Mouse (Mus musculus): ENCODE data around the gene Lbx1. TPM values are rescaled to one million over a fixed set of nuclear protein-coding genes. Genes with fewer than 3 reads are reported as not detected.
A peak's percentile ranks its signal among the peaks of the same experiment; 100 is the strongest.

Lbx1 gene
- total and polyA plus RNA-seq, 3 experiments, result not detected

DNA sequence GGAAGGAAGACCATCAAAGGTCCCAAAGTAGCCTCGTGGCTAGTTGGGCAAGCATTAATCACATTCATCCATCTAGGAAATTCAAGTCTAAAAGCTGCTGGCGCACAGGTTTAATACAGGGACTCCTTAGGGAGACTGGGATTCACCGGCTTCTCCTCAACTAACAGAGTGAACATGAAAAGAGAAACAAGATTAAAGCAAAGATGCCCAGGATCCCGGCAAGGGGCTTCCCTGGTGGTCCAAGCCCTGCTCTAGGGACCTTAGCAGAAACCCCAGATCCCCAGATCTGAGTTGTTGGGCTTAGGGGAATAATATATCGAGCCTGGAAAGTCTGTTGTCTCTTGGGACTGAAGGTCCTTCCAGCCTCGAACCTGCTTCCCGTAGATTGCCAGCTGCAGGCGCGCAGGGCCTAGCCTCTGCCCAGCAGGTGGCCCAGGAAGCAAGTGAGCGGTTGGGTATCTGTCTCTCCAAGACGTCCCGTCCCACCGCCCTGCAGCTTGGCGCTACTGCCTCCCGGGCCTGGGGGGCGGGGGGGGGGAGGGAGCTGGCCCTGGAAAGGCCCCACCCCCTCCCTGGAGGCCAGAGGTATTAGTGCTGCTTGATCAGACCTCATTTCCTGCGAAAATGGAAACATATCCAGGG, 13.3 kb downstream of the Lbx1 start:
- Histone ChIP-seq H3K27ac (ENCODE audit: insufficient read depth, low read depth) (no peak overlapping the region), H3K9me3 (replicated peaks; ENCODE audit: low read length) (no peaks in the 10 kb centered on the region), H3K36me3 (replicated peaks in 1 of 2; ENCODE audit: control insufficient read depth in 1 of 2, insufficient read depth in 1 of 2, low read length in 1 of 2) (no peaks in the 10 kb centered on the region), H3K9ac (ENCODE audit: insufficient read depth, low read depth) (no peak overlapping the region), H3K79me2 (replicated peaks; ENCODE audit: control insufficient read depth, extremely low read depth, insufficient read depth, poor library complexity, severe bottlenecking) (no peaks in the 10 kb centered on the region), H3K27me3 (replicated peaks) (peaks cover 75% of the 10 kb centered on the region), H3K4me1 (ENCODE audit: control insufficient read depth in 1 of 2, insufficient read depth in 2 of 2) (peaks cover 5 to 29% of the 10 kb centered on the region in 2 experiments; a peak in 3 of 4 replicates), H3K4me2 (ENCODE audit: insufficient read depth, low read depth, poor library complexity, severe bottlenecking) (no peak overlapping the region), H3K4me3 (replicated peaks in 1 of 3; ENCODE audit: low read depth in 2 of 3, low read length in 2 of 3, poor library complexity in 1 of 3) (no peak overlapping the region)
- DNase-seq (ENCODE audit: extremely low read depth), result no peak
- in situ Hi-C loops (cut with MboI; ENCODE audit: low pct_ligation_motif_present, low pct_unique_long_range_greater_than_20kb, low sequenced_read_pairs) (loop anchor here (5.0 kb wide), 2 partner anchors 215 to 325 kb away; no protein-coding TSS in a partner anchor), dilution Hi-C loops (cut with MboI; ENCODE audit: extremely low pct_ligation_motif_present, extremely low pct_unique_long_range_greater_than_20kb, low sequenced_read_pairs) (no loop called here)
- TF ChIP-seq CTCF (conservative IDR thresholded peaks at IDR 0.05 in 1 of 2, IDR thresholded peaks at IDR 0.05 in 1 of 2; ENCODE audit: low read depth in 2 of 2, low read length in 2 of 2) (peak in 1 of 2 experiments; percentile 45; a peak in 2 of 4 replicates), SMC3 (IDR thresholded peaks at IDR 0.05; ENCODE audit: low read depth, low read length) (peak; percentile 50), JUN (IDR thresholded peaks at IDR 0.05; ENCODE audit: insufficient read depth, low read depth, low read length) (no peak)

DNA sequence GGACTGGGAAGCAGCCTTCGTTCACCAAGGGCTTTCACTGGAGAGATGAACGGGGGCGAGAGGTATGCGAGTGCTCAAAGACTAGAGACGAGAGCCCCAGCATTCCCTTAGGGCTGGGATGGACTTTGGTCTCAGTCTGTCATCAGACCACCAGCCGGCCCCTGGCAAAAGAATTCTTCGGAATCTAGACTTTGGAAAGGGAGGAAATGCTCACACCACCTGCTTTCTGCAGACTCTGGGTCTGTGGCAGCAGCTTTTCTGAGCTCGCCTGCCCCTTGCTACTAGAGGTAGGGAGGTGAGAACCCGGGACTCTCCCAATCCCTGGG, 14.2 kb downstream of the Lbx1 start:
- H3K9ac ChIP-seq (ENCODE audit: insufficient read depth, low read depth), result no peak overlapping the region
- in situ Hi-C loops (cut with MboI; ENCODE audit: low pct_ligation_motif_present, low pct_unique_long_range_greater_than_20kb, low sequenced_read_pairs), result loop anchor here (5.0 kb wide), 2 partner anchors 216 to 326 kb away; no protein-coding TSS in a partner anchor
- dilution Hi-C loops (cut with MboI; ENCODE audit: extremely low pct_ligation_motif_present, extremely low pct_unique_long_range_greater_than_20kb, low sequenced_read_pairs), result no loop called here

DNA sequence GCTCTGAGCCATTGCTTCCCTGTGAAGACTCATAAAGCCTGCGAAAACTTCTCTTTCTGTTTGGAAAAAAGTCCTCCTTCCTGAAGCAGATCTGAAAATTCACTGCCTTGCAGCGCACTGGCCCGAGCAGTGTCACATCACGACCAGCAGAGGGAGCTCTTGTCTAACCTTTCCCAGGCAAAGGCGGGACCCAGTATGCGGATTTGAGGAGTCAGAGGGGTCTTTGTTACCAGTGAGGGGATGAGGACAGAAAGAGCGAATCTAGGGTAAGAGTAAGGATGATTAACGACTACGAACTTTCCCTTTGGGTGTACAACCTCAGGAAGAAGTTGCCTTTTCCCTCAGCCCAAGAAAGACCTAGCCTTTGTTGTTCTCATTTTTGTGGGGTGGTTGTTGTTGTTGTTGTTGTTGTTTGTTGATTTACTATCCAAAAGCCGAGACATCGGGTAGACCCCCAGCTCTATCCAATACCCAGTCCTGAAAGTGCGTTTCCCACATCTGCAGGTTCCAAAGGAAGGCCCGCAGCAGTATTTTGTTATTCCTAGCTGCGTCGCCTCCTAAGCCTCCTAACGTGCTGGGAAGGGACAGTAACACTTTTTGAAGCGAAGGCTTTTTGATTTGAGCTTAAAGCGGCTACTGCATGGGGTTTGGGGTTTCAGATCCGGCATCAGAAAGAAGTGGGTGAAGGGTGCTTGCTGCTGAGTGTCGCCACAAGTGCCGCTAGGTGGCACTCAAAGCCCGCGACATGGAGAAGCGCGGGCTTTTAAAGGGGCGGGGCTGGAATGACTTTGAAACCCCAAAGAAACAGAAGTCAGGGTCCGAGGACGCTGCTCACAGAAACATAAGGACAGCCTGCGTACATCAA, 14.8 kb downstream of the Lbx1 start:
- in situ Hi-C loops (cut with MboI; ENCODE audit: low pct_ligation_motif_present, low pct_unique_long_range_greater_than_20kb, low sequenced_read_pairs) (loop anchor here (5.0 kb wide), 2 partner anchors 216 to 326 kb away; no protein-coding TSS in a partner anchor), dilution Hi-C loops (cut with MboI; ENCODE audit: extremely low pct_ligation_motif_present, extremely low pct_unique_long_range_greater_than_20kb, low sequenced_read_pairs) (no loop called here)
- H3K27me3 ChIP-seq (replicated peaks), result peaks cover 66% of the 10 kb centered on the region
- no peak overlapping the region for H3K27ac ChIP-seq (ENCODE audit: insufficient read depth, low read depth)
- H3K79me2 ChIP-seq (replicated peaks; ENCODE audit: control insufficient read depth, extremely low read depth, insufficient read depth, poor library complexity, severe bottlenecking), result no peaks in the 10 kb centered on the region
- no peaks in the 10 kb centered on the region for H3K9me3 ChIP-seq (replicated peaks; ENCODE audit: low read length)
- peaks cover 5 to 31% of the 10 kb centered on the region in 2 experiments; a peak in 3 of 4 replicates for H3K4me1 ChIP-seq (ENCODE audit: control insufficient read depth in 1 of 2, insufficient read depth in 2 of 2)
- H3K9ac ChIP-seq (ENCODE audit: insufficient read depth, low read depth), result peak overlapping the region; percentile 30; the same call in 1 of the 2 replicates
- peak; percentile 88 for DNase-seq (ENCODE audit: extremely low read depth)
- H3K4me3 ChIP-seq (replicated peaks in 1 of 3; ENCODE audit: low read depth in 2 of 3, low read length in 2 of 3, poor library complexity in 1 of 3), result peak overlapping the region; percentile 3 to 31 (median 10)
- peak overlapping the region; percentile 95 for H3K4me2 ChIP-seq (ENCODE audit: insufficient read depth, low read depth, poor library complexity, severe bottlenecking)
- H3K36me3 ChIP-seq (replicated peaks in 1 of 2; ENCODE audit: control insufficient read depth in 1 of 2, insufficient read depth in 1 of 2, low read length in 1 of 2), result no peaks in the 10 kb centered on the region
- TF ChIP-seq ZMIZ1 (IDR thresholded peaks at IDR 0.05; ENCODE audit: low read depth, low read length) (no peak), HCFC1 (IDR thresholded peaks at IDR 0.05; ENCODE audit: low read depth, low read length) (peak; percentile 16; the same call in 1 of the 2 replicates), RCOR1 (conservative IDR thresholded peaks at IDR 0.05; ENCODE audit: low read depth, low read length) (no peak), ETS1 (conservative IDR thresholded peaks at IDR 0.05; ENCODE audit: low read depth, low read length) (no peak), IRF4 (IDR thresholded peaks at IDR 0.05; ENCODE audit: low read depth, low read length) (0 out of 2 replicates have a peak, but pooled peaks have one; percentile 24), ZKSCAN1 (IDR thresholded peaks at IDR 0.05; ENCODE audit: borderline replicate concordance, low read depth, low read length) (no peak), MEF2A (IDR thresholded peaks at IDR 0.05; ENCODE audit: borderline replicate concordance, low read depth, low read length) (no peak), USF1 (IDR thresholded peaks at IDR 0.05; ENCODE audit: low read depth, low read length) (no peak), POLR2AphosphoS2 (IDR thresholded peaks at IDR 0.05; ENCODE audit: low read depth, low read length) (no peak), SMC3 (IDR thresholded peaks at IDR 0.05; ENCODE audit: low read depth, low read length) (peak; percentile 79), CHD2 (IDR thresholded peaks at IDR 0.05; ENCODE audit: low read length) (no peak), UBTF (IDR thresholded peaks at IDR 0.05; ENCODE audit: low read depth, low read length) (no peak), ELF1 (IDR thresholded peaks at IDR 0.05; ENCODE audit: low read depth, low read length) (0 out of 2 replicates have a peak, but pooled peaks have one; percentile 7), MAZ (IDR thresholded peaks at IDR 0.05; ENCODE audit: low read depth, low read length) (peak; percentile 52; the same call in 1 of the 2 replicates), SIN3A (IDR thresholded peaks at IDR 0.05; ENCODE audit: low read length) (peak; percentile 40; the same call in 1 of the 2 replicates), TBP (conservative IDR thresholded peaks at IDR 0.05; ENCODE audit: low read depth, low read length) (no peak), E2F4 (IDR thresholded peaks at IDR 0.05; ENCODE audit: insufficient replicate concordance, low read depth, low read length) (peak; percentile 96; the same call in 1 of the 2 replicates), EP300 (IDR thresholded peaks at IDR 0.05; ENCODE audit: low read length) (no peak)

More for the DNA sequence above, 14.2 kb downstream of the Lbx1 start:
- peaks cover 68% of the 10 kb centered on the region for H3K27me3 ChIP-seq (replicated peaks)
- peak overlapping the region; percentile 95 for H3K4me2 ChIP-seq (ENCODE audit: insufficient read depth, low read depth, poor library complexity, severe bottlenecking)
- no peak for TF ChIP-seq PAX5 (IDR thresholded peaks at IDR 0.05; ENCODE audit: low read length)
- TF ChIP-seq ELF1 (IDR thresholded peaks at IDR 0.05; ENCODE audit: low read depth, low read length), result 0 out of 2 replicates have a peak, but pooled peaks have one; percentile 6
- no peaks in the 10 kb centered on the region for H3K36me3 ChIP-seq (replicated peaks in 1 of 2; ENCODE audit: control insufficient read depth in 1 of 2, insufficient read depth in 1 of 2, low read length in 1 of 2)
- H3K9me3 ChIP-seq (replicated peaks; ENCODE audit: low read length), result no peaks in the 10 kb centered on the region
- H3K79me2 ChIP-seq (replicated peaks; ENCODE audit: control insufficient read depth, extremely low read depth, insufficient read depth, poor library complexity, severe bottlenecking), result no peaks in the 10 kb centered on the region
- no peak overlapping the region for H3K4me3 ChIP-seq (replicated peaks in 1 of 3; ENCODE audit: low read depth in 2 of 3, low read length in 2 of 3, poor library complexity in 1 of 3)
- no peak for DNase-seq (ENCODE audit: extremely low read depth)
- H3K27ac ChIP-seq (ENCODE audit: insufficient read depth, low read depth), result no peak overlapping the region
- H3K4me1 ChIP-seq (ENCODE audit: control insufficient read depth in 1 of 2, insufficient read depth in 2 of 2), result peaks cover 5 to 29% of the 10 kb centered on the region in 2 experiments; a peak in 3 of 4 replicates

Measured in CH12.LX (cell line).